Mouse (Mus musculus) testis, postnatal 14 days (tissue): ENCODE results near the gene BC025920.

Experiments
- DNase-seq: peaks from one replicate; pipeline ENCODE4 v3.0.0; 2021; ENCODE audit warnings: low spot score

BC025920 gene

GRCm38 (mm10) chr10:81574081-81575056 lies 31.7 kb upstream of the BC025920 start, which contains the start of gene Tle2:
Gene Tle2 (plus strand): TSS chr10:81574561.
- peak; percentile 65 for DNase-seq

GRCm38 (mm10) chr10:81575208-81575631 lies 30.9 kb upstream of the BC025920 start:
- peak; percentile 28 for DNase-seq

GRCm38 (mm10) chr10:81575695-81576094 lies 30.4 kb upstream of the BC025920 start:
- peak; percentile 25 for DNase-seq

GRCm38 (mm10) chr10:81579967-81580366 lies 26.1 kb upstream of the BC025920 start:
- no peak for DNase-seq

GRCm38 (mm10) chr10:81580441-81581070 lies 25.5 kb upstream of the BC025920 start:
- DNase-seq: peak; percentile 33

- peak; percentile 6 for DNase-seq
These were observed 22.7 kb upstream of the BC025920 start for GRCm38 (mm10) chr10:81583347-81583746.

- no peak for DNase-seq
These were observed 17.3 kb upstream of the BC025920 start for GRCm38 (mm10) chr10:81588739-81589138.

- DNase-seq: no peak
These were observed 14.2 kb upstream of the BC025920 start for GRCm38 (mm10) chr10:81591846-81592245.

- no peak for DNase-seq
These were observed 13.4 kb upstream of the BC025920 start for GRCm38 (mm10) chr10:81592631-81593030.

GRCm38 (mm10) chr10:81593223-81593622 lies 12.8 kb upstream of the BC025920 start:
- no peak for DNase-seq

- no peak for DNase-seq
These were observed 12.1 kb upstream of the BC025920 start for GRCm38 (mm10) chr10:81593935-81594334.

- no peak for DNase-seq
These were observed 10.5 kb upstream of the BC025920 start for GRCm38 (mm10) chr10:81595599-81595998.

GRCm38 (mm10) chr10:81596611-81597010 lies 9.5 kb upstream of the BC025920 start:
- DNase-seq: no peak

- DNase-seq: no peak
These were observed 8.7 kb upstream of the BC025920 start for GRCm38 (mm10) chr10:81597137-81597950.

GRCm38 (mm10) chr10:81598342-81598741 lies 7.7 kb upstream of the BC025920 start:
- no peak for DNase-seq

- no peak for DNase-seq
These were observed 7.2 kb upstream of the BC025920 start for GRCm38 (mm10) chr10:81598871-81599270.

- no peak for DNase-seq
These were observed 6.4 kb upstream of the BC025920 start for GRCm38 (mm10) chr10:81599630-81600029.

GRCm38 (mm10) chr10:81600096-81600495 lies 6.0 kb upstream of the BC025920 start:
- no peak for DNase-seq

GRCm38 (mm10) chr10:81600738-81601203 lies 5.3 kb upstream of the BC025920 start, which contains the start of gene Tle6:
Gene Tle6 (minus strand): TSS chr10:81601073.
- DNase-seq: peak; percentile 96

GRCm38 (mm10) chr10:81601396-81601905 lies 4.6 kb upstream of the BC025920 start:
- no peak for DNase-seq

GRCm38 (mm10) chr10:81602741-81603151 lies 3.3 kb upstream of the BC025920 start:
- DNase-seq: no peak
